Mouse (Mus musculus) spleen, adult 2 months (tissue): ENCODE measurements at regions not wholly inside any gene's neighbourhood (a gene's known extent, or its start where the extent isn't known, plus 50 kb on each side); places are given as distances from the start of the nearest gene placed in this dataset.

Source experiments
- CTCF ChIP-seq: fragments of 200-500 bp; IDR thresholded peaks from 2 replicates; pipeline ENCODE4 v1.5.1; 2011; ENCODE audit warnings: mild to moderate bottlenecking, inconsistent platforms; ENCODE audit not compliant: insufficient read depth, insufficient read length, insufficient replicate concordance; ENCODE audit errors: extremely low read depth
- POLR2A ChIP-seq: fragments of 200-500 bp; IDR thresholded peaks from 2 replicates; pipeline ENCODE4 v1.6.1; 2011; ENCODE audit warnings: low read depth, low read length, inconsistent platforms

GRCm38 (mm10) chr1:69429632-69430031 is 257.4 kb downstream of the Ikzf2 start:
- TF ChIP-seq POLR2A: no peak
- no peak for TF ChIP-seq CTCF
